Mouse (Mus musculus): ENCODE data around the gene Nhsl1. TPM values are rescaled to one million over a fixed set of nuclear protein-coding genes. Genes with fewer than 3 reads are reported as not detected.

Gene Nhsl1
- polyA plus RNA-seq, 1 experiment from 2014 or later = 16.6 TPM

GRCm38 (mm10) chr10:18352937-18353336 lies 34.2 kb downstream of the Nhsl1 start:
- no peaks in the 10 kb centered on the region for H3K4me1 ChIP-seq
- H3K9me3 ChIP-seq = no peaks in the 10 kb centered on the region
- H3K36me3 ChIP-seq = no peaks in the 10 kb centered on the region
- no peak for ATAC-seq (replicated peaks)
- H3K4me2 ChIP-seq (replicated peaks) = no peak overlapping the region
- no peaks in the 10 kb centered on the region for H3K27me3 ChIP-seq
- no peak overlapping the region for H3K9ac ChIP-seq (replicated peaks)
- no peak overlapping the region for H3K4me3 ChIP-seq
- no peak overlapping the region for H3K27ac ChIP-seq (replicated peaks)
- 92% methylated on average over 5 of the region's 5 CpGs for WGBS

- ATAC-seq (replicated peaks) = no peak
- Histone ChIP-seq H3K9me3 (no peaks in the 10 kb centered on the region), H3K36me3 (no peaks in the 10 kb centered on the region), H3K27ac (replicated peaks) (no peak overlapping the region), H3K9ac (replicated peaks) (no peak overlapping the region), H3K4me2 (replicated peaks) (no peak overlapping the region), H3K27me3 (no peaks in the 10 kb centered on the region; the same call in 1 of the 2 replicates), H3K4me3 (no peak overlapping the region), H3K4me1 (no peaks in the 10 kb centered on the region)
- 78% methylated on average over 8 of the region's 8 CpGs for WGBS
These were observed 35.3 kb downstream of the Nhsl1 start for GRCm38 (mm10) chr10:18354103-18354502.

GRCm38 (mm10) chr10:18356461-18356860 lies 37.7 kb downstream of the Nhsl1 start:
- Histone ChIP-seq H3K36me3 (no peaks in the 10 kb centered on the region), H3K4me3 (no peak overlapping the region), H3K9me3 (no peaks in the 10 kb centered on the region), H3K9ac (replicated peaks) (no peak overlapping the region), H3K27ac (replicated peaks) (no peak overlapping the region), H3K4me1 (peaks cover 11% of the 10 kb centered on the region; the same call in 1 of the 2 replicates), H3K4me2 (replicated peaks) (no peak overlapping the region), H3K27me3 (no peaks in the 10 kb centered on the region; the same call in 1 of the 2 replicates)
- ATAC-seq (replicated peaks) = no peak
- WGBS = 88% methylated on average over 6 of the region's 6 CpGs

- Histone ChIP-seq H3K4me2 (replicated peaks) (no peak overlapping the region), H3K9ac (replicated peaks) (no peak overlapping the region), H3K4me3 (no peak overlapping the region), H3K27me3 (no peaks in the 10 kb centered on the region; the same call in 1 of the 2 replicates), H3K9me3 (no peaks in the 10 kb centered on the region), H3K4me1 (peaks cover 11% of the 10 kb centered on the region; the same call in 1 of the 2 replicates), H3K36me3 (no peaks in the 10 kb centered on the region), H3K27ac (replicated peaks) (no peak overlapping the region)
- WGBS = 73% methylated on average over 6 of the region's 6 CpGs
- no peak for ATAC-seq (replicated peaks)
These were observed 38.4 kb downstream of the Nhsl1 start for GRCm38 (mm10) chr10:18357212-18357611.

- H3K27ac ChIP-seq (replicated peaks) = no peak overlapping the region
- H3K9ac ChIP-seq (replicated peaks) = no peak overlapping the region
- no peak overlapping the region for H3K4me3 ChIP-seq
- H3K4me1 ChIP-seq = peaks cover 11% of the 10 kb centered on the region; the same call in 1 of the 2 replicates
- H3K27me3 ChIP-seq = peaks cover under 1% of the 10 kb centered on the region
- H3K9me3 ChIP-seq = no peaks in the 10 kb centered on the region
- WGBS = 70% methylated on average over 5 of the region's 5 CpGs
- no peaks in the 10 kb centered on the region for H3K36me3 ChIP-seq
- no peak for ATAC-seq (replicated peaks)
- no peak overlapping the region for H3K4me2 ChIP-seq (replicated peaks)
These were observed 39.7 kb downstream of the Nhsl1 start for GRCm38 (mm10) chr10:18358461-18358860.

- no peak overlapping the region for H3K27ac ChIP-seq (replicated peaks)
- no peaks in the 10 kb centered on the region for H3K36me3 ChIP-seq
- H3K4me1 ChIP-seq = peaks cover 11% of the 10 kb centered on the region; the same call in 1 of the 2 replicates
- H3K27me3 ChIP-seq = peaks cover 4% of the 10 kb centered on the region
- WGBS = 17% methylated on average over 6 of the region's 6 CpGs
- no peak overlapping the region for H3K4me3 ChIP-seq
- no peaks in the 10 kb centered on the region for H3K9me3 ChIP-seq
- 0 out of 2 replicates have a peak overlapping the region, but pooled peaks have one; percentile 3 for H3K4me2 ChIP-seq (replicated peaks)
- peak; percentile 75 for ATAC-seq (replicated peaks)
- H3K9ac ChIP-seq (replicated peaks) = no peak overlapping the region
These were observed 41.4 kb downstream of the Nhsl1 start for GRCm38 (mm10) chr10:18360175-18360574.

GRCm38 (mm10) chr10:18365432-18365831 lies 46.6 kb downstream of the Nhsl1 start:
- 96% methylated on average over 6 of the region's 6 CpGs for WGBS
- ATAC-seq (replicated peaks) = no peak
- H3K9me3 ChIP-seq = no peaks in the 10 kb centered on the region
- H3K4me2 ChIP-seq (replicated peaks) = no peak overlapping the region
- H3K27me3 ChIP-seq = peaks cover 4% of the 10 kb centered on the region
- H3K4me3 ChIP-seq = no peak overlapping the region
- H3K36me3 ChIP-seq = no peaks in the 10 kb centered on the region
- H3K9ac ChIP-seq (replicated peaks) = no peak overlapping the region
- 0 out of 2 replicates have a peak, but pooled peaks cover 1% of the 10 kb centered on the region for H3K4me1 ChIP-seq
- H3K27ac ChIP-seq (replicated peaks) = no peak overlapping the region

GRCm38 (mm10) chr10:18366697-18367096 lies 47.9 kb downstream of the Nhsl1 start:
- 50% methylated on average over 7 of the region's 7 CpGs for WGBS
- Histone ChIP-seq H3K27ac (replicated peaks) (no peak overlapping the region; the same call in 1 of the 2 replicates), H3K9ac (replicated peaks) (no peak overlapping the region), H3K27me3 (peaks cover 4% of the 10 kb centered on the region), H3K4me1 (no peaks in the 10 kb centered on the region), H3K9me3 (no peaks in the 10 kb centered on the region), H3K4me2 (replicated peaks) (no peak overlapping the region), H3K4me3 (no peak overlapping the region), H3K36me3 (no peaks in the 10 kb centered on the region)
- ATAC-seq (replicated peaks) = no peak

- Histone ChIP-seq H3K4me2 (replicated peaks) (no peak overlapping the region), H3K4me1 (no peaks in the 10 kb centered on the region), H3K36me3 (no peaks in the 10 kb centered on the region), H3K9me3 (no peaks in the 10 kb centered on the region), H3K27ac (replicated peaks) (no peak overlapping the region), H3K4me3 (no peak overlapping the region), H3K9ac (replicated peaks) (no peak overlapping the region), H3K27me3 (peaks cover 4% of the 10 kb centered on the region)
- no peak for ATAC-seq (replicated peaks)
- 94% methylated on average over 8 of the region's 8 CpGs for WGBS
These were observed 49.3 kb downstream of the Nhsl1 start for GRCm38 (mm10) chr10:18368111-18368510.

GRCm38 (mm10) chr10:18370475-18371286 lies 51.9 kb downstream of the Nhsl1 start:
- H3K9ac ChIP-seq (replicated peaks) = no peak overlapping the region
- WGBS = 33% methylated on average over 17 of the region's 17 CpGs
- H3K27me3 ChIP-seq = no peaks in the 10 kb centered on the region
- no peak overlapping the region for H3K4me3 ChIP-seq
- 0 out of 2 replicates have a peak, but pooled peaks have one; percentile 21 for ATAC-seq (replicated peaks)
- no peak overlapping the region for H3K27ac ChIP-seq (replicated peaks)
- H3K36me3 ChIP-seq = no peaks in the 10 kb centered on the region
- no peak overlapping the region for H3K4me2 ChIP-seq (replicated peaks)
- no peaks in the 10 kb centered on the region for H3K9me3 ChIP-seq
- peaks cover 7% of the 10 kb centered on the region for H3K4me1 ChIP-seq

GRCm38 (mm10) chr10:18371866-18372265 lies 53.1 kb downstream of the Nhsl1 start:
- Histone ChIP-seq H3K9ac (replicated peaks) (0 out of 2 replicates have a peak overlapping the region, but pooled peaks have one; percentile 7), H3K4me1 (peaks cover 8% of the 10 kb centered on the region), H3K9me3 (no peaks in the 10 kb centered on the region), H3K27ac (replicated peaks) (no peak overlapping the region), H3K4me3 (peak overlapping the region; percentile 32), H3K27me3 (no peaks in the 10 kb centered on the region), H3K36me3 (no peaks in the 10 kb centered on the region), H3K4me2 (replicated peaks) (peak overlapping the region; percentile 37)
- peak; percentile 75 for ATAC-seq (replicated peaks)
- 41% methylated on average over 13 of the region's 13 CpGs for WGBS

GRCm38 (mm10) chr10:18375301-18375700 lies 56.5 kb downstream of the Nhsl1 start:
- Histone ChIP-seq H3K9ac (replicated peaks) (no peak overlapping the region), H3K27ac (replicated peaks) (no peak overlapping the region), H3K27me3 (no peaks in the 10 kb centered on the region), H3K4me3 (no peak overlapping the region), H3K4me1 (peaks cover 8% of the 10 kb centered on the region), H3K9me3 (no peaks in the 10 kb centered on the region), H3K4me2 (replicated peaks) (no peak overlapping the region), H3K36me3 (no peaks in the 10 kb centered on the region)
- 11% methylated on average over 3 of the region's 3 CpGs for WGBS
- peak; percentile 47; the same call in 1 of the 2 replicates for ATAC-seq (replicated peaks)
